In genomic region chr9:14885151-14885550, GRCm38 (mm10) we compare ENCODE assay signal across 14 mouse cellular contexts. TPM values are rescaled to one million over a fixed set of nuclear protein-coding genes. Genes with fewer than 3 reads are reported as not detected.
DNase-seq lines count a peak whose midpoint lies in the region; ATAC-seq and TF ChIP-seq lines count a peak whose summit lies in the region.
"Had no signal": no experiment of that assay in that cellular context is flagged by ENCODE, and none has a peak within 500 bp of the region (broad histone marks: within the 10 kb centered on the region; RNA-seq: fewer than 3 reads in every experiment).

No protein-coding gene starts in this region.

- no peaks in the 10 kb centered on the region for H3K36me3 ChIP-seq in intestine, postnatal 0 days (ENCODE audit: control insufficient read depth, insufficient read depth)
- no peaks in the 10 kb centered on the region for H3K36me3 ChIP-seq in intestine, embryonic 15.5 days
- H3K36me3 ChIP-seq in thymus, adult 2 months (ENCODE audit: control insufficient read depth, insufficient read depth, low read length): no peaks in the 10 kb centered on the region
- H3K36me3 ChIP-seq: embryonic facial prominence, embryonic 15.5 days; forebrain, embryonic 15.5 days had no signal

- H3K27me3 ChIP-seq in intestine, postnatal 0 days (replicated peaks; ENCODE audit: control insufficient read depth, insufficient read depth, low read length): no peaks in the 10 kb centered on the region
- no peaks in the 10 kb centered on the region for H3K27me3 ChIP-seq in intestine, embryonic 15.5 days (replicated peaks)
- no peaks in the 10 kb centered on the region for H3K27me3 ChIP-seq in thymus, adult 2 months (ENCODE audit: control insufficient read depth, insufficient read depth, low read length)
- H3K27me3 ChIP-seq: embryonic facial prominence, embryonic 15.5 days; forebrain, embryonic 15.5 days had no signal

- ATAC-seq in intestine, postnatal 0 days: no peak
- no peak for ATAC-seq in intestine, embryonic 15.5 days
- ATAC-seq in inflammation-experienced regulatory T-cells, adult 6 months: peak; percentile 44
- ATAC-seq: forebrain, embryonic 15.5 days had no signal

- H3K4me2 ChIP-seq in intestine, postnatal 0 days (replicated peaks; ENCODE audit: low read depth): no peak overlapping the region
- no peak overlapping the region for H3K4me2 ChIP-seq in intestine, embryonic 15.5 days (replicated peaks)
- H3K4me2 ChIP-seq: embryonic facial prominence, embryonic 15.5 days; forebrain, embryonic 15.5 days had no signal

- peak; percentile 30 for TF ChIP-seq CTCF in intestine, postnatal 0 days (IDR thresholded peaks at IDR 0.05; ENCODE audit: low read depth)
- TF ChIP-seq CTCF in thymus, adult 2 months (IDR thresholded peaks at IDR 0.05; ENCODE audit: borderline replicate concordance, control insufficient read depth, extremely low read depth, insufficient read depth, low read length, poor library complexity): no peak

- no peak overlapping the region for H3K9ac ChIP-seq in intestine, postnatal 0 days (ENCODE audit: low read depth, low read length)
- no peak overlapping the region for H3K9ac ChIP-seq in intestine, embryonic 15.5 days
- H3K9ac ChIP-seq: embryonic facial prominence, embryonic 15.5 days; forebrain, embryonic 15.5 days had no signal

- peak; percentile 60 for DNase-seq in thymus, adult 2 months
- DNase-seq in thymus, adult 18-20 months: no peak
- DNase-seq in thymus, postnatal 4 days: peak; percentile 76
- DNase-seq in urinary bladder, postnatal 36 days (ENCODE audit: low spot score in 2 of 2): no peak
- no peak for DNase-seq in left cerebral cortex, adult 9 months (ENCODE audit: low spot score in 2 of 2)
- DNase-seq: cerebellum, postnatal 25 days; gastrocnemius, postnatal 36 days had no signal

- no peaks in the 10 kb centered on the region for H3K4me1 ChIP-seq in intestine, postnatal 0 days (replicated peaks; ENCODE audit: control insufficient read depth, insufficient read depth, low read length)
- no peaks in the 10 kb centered on the region for H3K4me1 ChIP-seq in intestine, embryonic 15.5 days (replicated peaks)
- H3K4me1 ChIP-seq in thymus, adult 2 months (replicated peaks; ENCODE audit: control insufficient read depth, insufficient read depth, low read length): peaks cover 6% of the 10 kb centered on the region; the same call in 1 of the 2 replicates
- H3K4me1 ChIP-seq: embryonic facial prominence, embryonic 15.5 days; forebrain, embryonic 15.5 days had no signal

- no peak overlapping the region for H3K27ac ChIP-seq in intestine, postnatal 0 days (ENCODE audit: low read depth, low read length)
- no peak overlapping the region for H3K27ac ChIP-seq in intestine, embryonic 15.5 days
- H3K27ac ChIP-seq in thymus, adult 2 months (ENCODE audit: control insufficient read depth, insufficient read depth, low read length): no peak overlapping the region
- H3K27ac ChIP-seq: embryonic facial prominence, embryonic 15.5 days; forebrain, embryonic 15.5 days had no signal

- H3K9me3 ChIP-seq in intestine, postnatal 0 days (ENCODE audit: control insufficient read depth): no peaks in the 10 kb centered on the region
- no peaks in the 10 kb centered on the region for H3K9me3 ChIP-seq in intestine, embryonic 15.5 days
- H3K9me3 ChIP-seq: embryonic facial prominence, embryonic 15.5 days; forebrain, embryonic 15.5 days had no signal

- no peak for TF ChIP-seq POLR2A in thymus, adult 2 months (IDR thresholded peaks at IDR 0.05; ENCODE audit: control insufficient read depth, extremely low read depth, insufficient read depth, low read length, poor library complexity)

- no peak overlapping the region for H3K4me3 ChIP-seq in intestine, postnatal 0 days (ENCODE audit: low read depth, low read length)
- no peak overlapping the region for H3K4me3 ChIP-seq in intestine, embryonic 15.5 days (replicated peaks)
- H3K4me3 ChIP-seq in thymus, adult 2 months (ENCODE audit: control insufficient read depth, insufficient read depth, low read length): no peak overlapping the region
- H3K4me3 ChIP-seq: embryonic facial prominence, embryonic 15.5 days; forebrain, embryonic 15.5 days had no signal

RNA-seq across cellular contexts. Expression of gene Izumo1r, which starts 18.6 kb away (rescaled TPM):
- not detected in 2 replicates for polyA plus RNA-seq in intestine, postnatal 0 days (2015; fragmentation: Nextera tagmentation; extraction: Ambion mirVana)
- polyA plus RNA-seq in intestine, embryonic 15.5 days (2015; fragmentation: Nextera tagmentation; extraction: Ambion mirVana): not detected in 2 replicates
- polyA plus RNA-seq in thymus, adult 2 months (2012; rRNA removed): 66.3 and 70.8 TPM in 2 replicates
- polyA plus RNA-seq in inflammation-experienced regulatory T-cells, adult 6 months (2017; shearing (Covaris generic)): 1,000 to 10,000 TPM in 2 of 3 experiments, 100 to 1,000 TPM in 1; 294 to 1,489 (median 1,424) TPM
- polyA plus RNA-seq: forebrain, embryonic 15.5 days; intestine, embryonic 14.5 days; liver, embryonic 16.5 days had no signal

RNA-seq across cellular contexts. Expression of gene Gpr83, which starts 25.1 kb away (rescaled TPM):
- 0.22 and 0.35 TPM in 2 replicates for polyA plus RNA-seq in intestine, postnatal 0 days (2015; fragmentation: Nextera tagmentation; extraction: Ambion mirVana)
- 0.25 and 0.40 TPM in 2 replicates for polyA plus RNA-seq in intestine, embryonic 15.5 days (2015; fragmentation: Nextera tagmentation; extraction: Ambion mirVana)
- polyA plus RNA-seq in thymus, adult 2 months (2012; rRNA removed): 10.0 and 10.9 TPM in 2 replicates
- polyA plus RNA-seq in inflammation-experienced regulatory T-cells, adult 6 months (2017; shearing (Covaris generic)): 100 to 1,000 TPM in 1 of 3 experiments, 10 to 100 TPM in 1, 1 to 10 TPM in 1; 1.2 to 109 (median 83.0) TPM

Comparison
In these comparisons a context has a peak if more than half of its experiments do, and no peak if none do; other contexts are left out.
1. DNase-seq: peak in thymus, adult 2 months (single experiment) and thymus, postnatal 4 days (single experiment); none in thymus, adult 18-20 months (0 of 2), urinary bladder, postnatal 36 days (0 of 2) and left cerebral cortex, adult 9 months (0 of 2).
2. RNA of gene Izumo1r, which starts 18.6 kb away (polyA plus RNA-seq): 294 to 1,489 TPM in inflammation-experienced regulatory T-cells, adult 6 months and 66.3 to 70.8 TPM in thymus, adult 2 months; not detected in intestine, postnatal 0 days and not detected in intestine, embryonic 15.5 days; every median in the first group is over 10 times any median in the second.